Mouse (Mus musculus): Measurements from ENCODE around the gene R3hdm4.

R3hdm4 gene

GRCm38 (mm10) chr10:79925785-79926490 is 4.9 kb upstream of the R3hdm4 start:
- peak; percentile 26 to 47 for DNase-seq (ENCODE audit: low spot score in 2 of 2)

GRCm38 (mm10) chr10:79924998-79925784 is 4.2 kb upstream of the R3hdm4 start:
- peak; percentile 91 to 94 for DNase-seq (ENCODE audit: low spot score in 2 of 2)

GRCm38 (mm10) chr10:79921572-79921971 is 564 bp upstream of the R3hdm4 start:
- no peak for DNase-seq (ENCODE audit: low spot score in 2 of 2)

- no peak for DNase-seq (ENCODE audit: low spot score in 2 of 2)
Measured at GRCm38 (mm10) chr10:79920056-79920890, 735 bp downstream of the R3hdm4 start.

GRCm38 (mm10) chr10:79919251-79919849 is 1.7 kb downstream of the R3hdm4 start:
- no peak for DNase-seq (ENCODE audit: low spot score in 2 of 2)

- DNase-seq (ENCODE audit: low spot score in 2 of 2): no peak
Measured at GRCm38 (mm10) chr10:79918231-79919078, 2.6 kb downstream of the R3hdm4 start.

GRCm38 (mm10) chr10:79917532-79918100 is 3.4 kb downstream of the R3hdm4 start:
- no peak for DNase-seq (ENCODE audit: low spot score in 2 of 2)

- peak; percentile 78 to 80 for DNase-seq (ENCODE audit: low spot score in 2 of 2)
Measured at GRCm38 (mm10) chr10:79916808-79917531, 4.0 kb downstream of the R3hdm4 start, which contains the start of gene Kiss1r. Kiss1r (plus strand) TSS chr10:79916971.

- no peak for DNase-seq (ENCODE audit: low spot score in 2 of 2)
Measured at GRCm38 (mm10) chr10:79916081-79916480, 4.9 kb downstream of the R3hdm4 start.

GRCm38 (mm10) chr10:79914948-79915596 is 5.9 kb downstream of the R3hdm4 start:
- DNase-seq (ENCODE audit: low spot score in 2 of 2): no peak

- no peak for DNase-seq (ENCODE audit: low spot score in 2 of 2)
Measured at GRCm38 (mm10) chr10:79914131-79914947, 6.7 kb downstream of the R3hdm4 start.

GRCm38 (mm10) chr10:79912412-79912811 is 8.6 kb downstream of the R3hdm4 start:
- DNase-seq (ENCODE audit: low spot score in 2 of 2): no peak

- DNase-seq (ENCODE audit: low spot score in 2 of 2): no peak
Measured at GRCm38 (mm10) chr10:79910556-79910955, 10.5 kb downstream of the R3hdm4 start, which contains the start of gene Gm26602. Gm26602 (plus strand) TSS chr10:79910856.

GRCm38 (mm10) chr10:79909092-79909922 is 11.7 kb downstream of the R3hdm4 start:
- DNase-seq (ENCODE audit: low spot score in 2 of 2): peak; percentile 54 to 57

GRCm38 (mm10) chr10:79908167-79909091 is 12.6 kb downstream of the R3hdm4 start, which contains the start of gene Med16:
Med16 (minus strand) TSS chr10:79908923.
- peak; percentile 99 for DNase-seq (ENCODE audit: low spot score in 2 of 2)

GRCm38 (mm10) chr10:79907415-79907814 is 13.6 kb downstream of the R3hdm4 start:
- no peak for DNase-seq (ENCODE audit: low spot score in 2 of 2)
